Mouse (Mus musculus) monocyte, adult 2 months (primary cell): ENCODE results near the gene Smg6.
"Not testable (repeated sequence)": the region's sequence is repeated elsewhere in the genome, so short reads cannot be mapped to it uniquely, and the experiment has no call there.

Experiments
- DNase-seq, 2 experiments: peaks; one replicate each; pipeline ENCODE4 v3.0.0; 2022; ENCODE audit warnings: low spot score in 2 of 2, low read depth in 1 of 2

Gene Smg6

DNA sequence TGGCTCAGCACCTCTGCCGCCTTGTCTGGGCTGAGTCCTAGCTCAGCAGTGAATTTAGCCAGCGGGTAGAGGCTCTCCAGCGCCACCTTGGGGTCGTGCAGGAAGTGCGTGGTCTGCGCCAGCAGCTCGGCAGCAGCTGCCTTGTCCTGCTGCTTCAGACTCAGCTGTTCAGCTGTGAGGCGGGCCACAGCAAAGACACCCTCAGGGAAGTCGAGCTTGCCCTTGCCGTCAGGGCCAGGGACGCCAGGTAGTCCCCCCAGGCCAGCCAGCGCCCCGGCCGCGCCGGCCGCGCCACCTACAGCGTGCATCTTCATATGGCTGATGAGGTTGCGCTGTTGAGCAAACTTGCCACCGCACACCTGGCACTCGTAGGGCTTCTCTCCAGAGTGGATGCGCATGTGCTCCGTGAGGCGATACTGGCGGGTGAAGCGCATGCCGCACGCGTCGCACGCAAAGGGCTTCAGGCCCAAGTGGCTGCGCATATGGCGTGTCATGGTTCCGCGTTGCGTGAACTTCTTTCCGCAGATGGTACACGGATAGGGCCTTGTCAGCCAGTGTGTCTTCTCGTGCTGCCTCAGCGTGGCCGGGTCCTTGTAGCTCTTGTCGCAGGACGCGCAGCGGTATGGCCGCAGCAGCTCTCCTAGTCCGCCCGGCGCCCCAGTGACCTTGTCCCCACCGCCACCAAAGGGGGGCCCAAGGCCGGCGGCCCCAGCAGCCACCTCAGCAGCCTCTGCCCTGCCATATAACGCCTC, 240.0 kb downstream of the Smg6 start:
- DNase-seq: peak in 1 of 2 experiments; percentile 80

- DNase-seq: no peak
Observed at GRCm38 (mm10) chr11:75166193-75166842, 240.7 kb downstream of the Smg6 start.

DNA sequence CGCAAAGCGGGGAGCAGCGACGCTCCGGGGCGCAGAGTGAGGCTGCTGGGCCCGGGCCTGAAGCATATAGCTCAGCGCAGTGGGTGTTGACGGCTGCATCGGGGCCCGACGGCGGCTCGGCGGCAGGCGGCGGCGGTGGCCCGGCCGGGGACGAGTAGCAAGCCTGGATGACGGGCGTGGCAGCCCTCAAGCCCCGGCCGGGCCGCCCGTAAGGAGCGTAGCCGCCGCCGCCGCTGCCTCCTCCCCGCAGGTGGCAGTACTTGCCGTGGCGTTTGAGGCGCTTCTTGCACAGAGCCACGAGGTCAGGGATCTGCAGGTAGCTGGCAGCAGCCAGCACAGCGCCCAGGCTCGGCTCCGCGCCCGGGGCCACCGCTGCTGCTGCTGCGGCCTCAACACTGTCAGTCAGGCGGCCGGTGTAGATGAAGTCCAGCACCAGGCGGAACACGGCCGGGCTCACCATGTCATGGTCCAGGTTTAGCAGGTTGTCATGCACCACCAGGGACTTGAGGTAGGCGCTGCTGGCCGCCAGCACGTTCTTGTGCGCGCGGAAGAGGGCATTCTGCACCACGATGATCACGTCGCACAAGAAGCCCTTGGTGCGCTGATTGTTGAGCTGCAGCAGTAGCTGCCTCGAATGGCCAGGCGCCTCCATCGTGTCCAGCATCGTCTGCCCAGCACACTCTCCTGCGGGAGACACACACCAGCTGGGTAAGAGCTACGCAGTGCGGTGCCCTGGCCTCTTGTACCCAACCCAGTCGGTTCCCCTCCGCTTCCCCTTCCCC, 241.4 kb downstream of the Smg6 start:
- no peak for DNase-seq

DNA sequence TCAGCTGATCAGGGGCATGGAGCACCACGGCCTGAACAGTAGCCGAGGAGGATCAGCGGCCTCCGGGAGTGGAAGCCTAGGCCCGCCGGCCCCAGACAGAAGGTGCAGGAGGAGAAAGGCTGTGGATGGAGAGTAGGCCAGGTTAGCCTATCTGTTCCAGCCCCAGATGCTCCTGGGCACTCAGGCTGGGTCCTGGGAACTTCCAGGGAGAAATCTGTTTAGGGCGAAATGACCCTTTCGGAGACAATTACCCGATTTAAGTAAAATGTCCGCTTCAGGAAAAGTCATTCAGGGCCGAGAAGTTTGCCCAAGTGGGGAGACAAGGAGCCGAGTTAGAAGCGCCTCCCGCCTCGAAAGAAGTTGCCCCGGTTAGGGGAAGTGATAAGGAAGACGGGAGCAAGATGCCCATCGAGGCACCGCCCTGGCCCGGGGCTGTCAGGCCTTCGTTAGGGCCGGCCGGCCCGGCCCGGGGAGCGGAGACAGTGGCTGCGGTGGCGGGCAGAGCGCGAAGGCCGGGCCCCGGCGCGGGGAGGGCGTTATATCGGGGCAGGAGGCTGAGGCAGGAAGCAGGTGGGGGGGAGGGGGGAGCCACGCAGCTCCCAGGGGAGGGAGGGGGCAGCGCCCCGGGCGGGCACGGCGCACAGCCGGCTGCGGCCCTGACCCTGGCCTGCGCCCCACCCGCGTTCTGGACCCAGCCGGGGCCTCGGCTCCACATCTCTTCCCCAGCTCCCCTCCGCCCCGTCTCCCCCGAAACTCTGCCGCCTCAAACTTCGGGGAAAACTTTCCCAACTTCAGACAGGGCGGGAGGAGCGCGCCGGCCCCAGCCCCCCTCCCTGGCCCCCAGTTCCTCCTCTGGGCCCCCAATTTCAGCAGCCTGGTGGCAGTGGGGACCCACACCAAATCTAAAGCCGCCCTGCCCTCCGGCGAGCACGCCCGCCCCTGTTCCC, 242.3 kb downstream of the Smg6 start:
- DNase-seq: no peak

DNA sequence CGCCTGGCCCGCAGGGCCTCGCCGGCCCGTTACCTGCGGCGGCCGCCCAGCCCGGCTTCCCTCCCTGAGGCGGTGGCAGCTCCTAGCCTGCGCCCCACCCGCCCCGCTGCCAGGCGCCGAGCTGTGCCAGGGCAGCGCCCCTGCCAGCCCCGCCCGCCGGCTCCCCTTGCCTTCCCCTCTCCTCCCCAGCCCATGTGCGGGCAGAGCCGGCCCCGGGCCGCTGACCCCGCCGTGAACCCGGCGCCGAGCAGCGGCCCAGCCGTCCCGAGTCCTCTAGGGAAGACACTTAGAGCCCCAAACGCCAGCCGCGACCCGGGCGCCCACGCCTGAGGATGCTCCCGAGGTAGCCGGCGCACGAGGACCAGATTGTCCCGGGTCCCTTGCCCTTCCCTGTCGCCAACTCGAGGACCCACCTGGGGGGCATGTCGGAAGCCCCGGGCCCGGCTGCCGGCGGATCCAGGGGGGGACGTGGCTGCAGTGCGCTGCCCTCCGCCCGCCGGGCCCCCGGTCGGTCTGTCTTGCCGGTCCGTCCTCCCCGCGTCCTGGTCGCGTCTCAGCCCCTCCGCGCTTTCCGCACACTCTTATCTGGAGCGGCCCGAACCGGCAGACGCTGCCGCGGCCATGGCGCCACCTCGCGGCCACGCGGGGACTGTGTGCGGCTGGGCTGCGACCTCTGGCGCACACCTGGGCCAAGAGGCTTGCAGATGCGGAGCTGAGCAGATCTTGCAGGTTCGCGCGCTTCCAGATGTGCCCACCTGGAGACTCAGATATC, 243.2 kb downstream of the Smg6 start:
- DNase-seq: peak in 1 of 2 experiments; percentile 69

GRCm38 (mm10) chr11:75169405-75170080, 243.9 kb downstream of the Smg6 start, which contains the start of gene Hic1:
TSS of gene Hic1 (minus strand) at chr11:75169519.
- no peak for DNase-seq

GRCm38 (mm10) chr11:75170136-75170751, 244.6 kb downstream of the Smg6 start:
- peak; percentile 73 to 84 for DNase-seq

GRCm38 (mm10) chr11:75171186-75171865, 245.7 kb downstream of the Smg6 start:
- DNase-seq: no peak

DNA sequence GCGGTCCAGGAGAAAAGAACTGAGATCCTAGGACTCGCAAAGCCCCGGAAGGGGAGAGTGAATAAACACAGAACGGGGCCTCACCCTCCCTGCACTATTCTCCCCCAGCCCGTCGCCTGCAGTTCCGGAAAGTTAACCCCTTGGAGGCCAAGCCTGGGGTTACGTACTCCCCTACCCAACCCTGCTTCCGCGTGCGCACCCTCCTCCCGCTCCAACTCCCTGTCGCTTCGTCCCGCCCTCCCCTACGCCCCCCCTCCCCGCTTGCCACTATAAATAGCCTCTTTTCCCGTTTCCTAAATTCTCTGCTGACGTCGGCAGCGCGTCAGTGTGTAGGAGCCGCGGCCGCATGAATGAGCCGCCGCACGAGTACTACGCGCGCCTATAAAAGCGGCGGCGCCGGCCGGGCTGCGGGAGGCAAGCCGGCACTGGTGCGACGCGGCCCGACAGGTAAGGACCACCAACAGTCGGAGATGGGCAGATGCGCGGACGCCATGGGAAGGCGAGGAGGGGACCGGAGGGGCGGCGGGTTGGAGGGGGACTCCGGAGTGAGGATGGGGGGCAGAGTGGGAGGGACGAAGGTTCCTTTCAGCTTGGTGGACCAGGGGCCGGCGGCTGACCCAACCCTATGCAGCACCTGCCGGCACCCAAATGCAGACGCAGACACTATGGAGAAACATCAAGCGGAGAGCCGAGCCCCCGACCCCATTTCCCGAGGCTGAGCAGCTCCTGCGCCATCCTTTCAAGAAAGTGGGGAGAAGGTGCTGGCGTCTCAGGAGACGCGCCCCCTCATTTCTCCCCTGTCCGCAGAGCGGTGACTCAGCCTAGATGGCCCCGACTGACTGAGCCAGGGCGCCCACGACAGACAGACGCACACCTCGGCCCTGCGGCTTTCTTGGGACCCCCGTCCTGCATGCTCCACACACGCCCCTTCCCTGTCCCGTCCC, 246.8 kb downstream of the Smg6 start:
- DNase-seq: no peak

- DNase-seq: peak in 1 of 2 experiments; percentile 84
Observed at GRCm38 (mm10) chr11:75173095-75173798, 247.6 kb downstream of the Smg6 start.

DNA sequence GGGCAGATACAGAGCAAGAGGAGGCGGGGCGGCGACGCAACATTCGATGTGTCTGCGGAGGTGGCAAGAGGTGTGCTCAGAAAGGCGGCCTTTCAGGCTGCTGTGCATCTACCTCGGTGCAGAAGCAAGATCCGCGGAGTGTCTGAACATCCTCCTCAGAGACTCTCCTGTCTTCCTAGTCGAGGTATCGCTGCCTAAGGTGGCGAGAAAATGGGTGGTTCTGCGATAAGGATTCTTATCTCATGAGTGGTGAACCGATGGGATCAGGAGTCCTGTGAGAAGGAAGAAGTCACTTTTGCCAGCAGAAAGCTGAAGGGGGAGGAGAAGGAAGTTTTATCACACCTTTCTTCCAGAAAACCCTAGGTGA, 248.2 kb downstream of the Smg6 start:
- DNase-seq: no peak

DNA sequence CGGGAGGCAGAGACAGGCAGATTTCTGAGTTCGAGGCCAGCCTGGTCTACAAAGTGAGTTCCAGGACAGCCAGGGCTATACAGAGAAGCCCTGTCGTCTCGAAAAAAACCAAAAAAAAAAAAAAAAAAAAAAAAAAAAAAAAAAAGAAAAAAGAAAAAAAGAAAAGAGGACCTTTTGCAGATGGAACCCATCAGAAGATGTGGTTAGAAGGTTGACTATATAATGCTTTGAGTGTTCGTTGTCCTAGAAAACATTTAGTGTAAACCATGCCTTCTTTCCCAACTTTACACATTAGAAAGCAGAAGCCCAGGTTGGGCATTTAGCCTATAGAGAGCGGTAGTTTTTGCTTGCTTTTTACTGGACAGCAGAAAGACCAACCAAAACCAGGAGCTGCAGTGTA, 249.0 kb downstream of the Smg6 start:
- not testable (repeated sequence) for DNase-seq

DNA sequence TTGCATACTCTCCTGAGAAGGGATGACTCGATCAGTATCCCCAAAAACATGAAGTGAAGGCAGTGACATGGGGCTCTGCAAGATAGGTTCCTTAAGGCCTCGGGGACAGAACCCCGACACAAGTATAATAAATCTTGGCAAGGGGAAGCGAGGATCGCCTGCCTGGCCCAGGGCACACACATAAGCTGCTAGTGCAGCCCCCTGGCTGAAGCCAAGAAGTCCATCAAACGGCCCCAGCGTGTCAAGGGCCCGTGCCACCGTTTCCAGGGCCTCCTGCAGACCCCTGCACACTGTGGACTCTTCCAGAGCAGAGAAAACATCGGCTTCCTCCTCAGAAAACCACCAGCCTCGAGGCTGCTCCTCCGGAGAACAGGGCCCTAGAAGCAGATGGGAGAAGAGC, 252.4 kb downstream of the Smg6 start:
- DNase-seq: no peak

- peak; percentile 70 to 84 for DNase-seq
Observed at GRCm38 (mm10) chr11:75178672-75179208, 253.1 kb downstream of the Smg6 start, which contains the start of gene Ovca2. TSS of gene Ovca2 (minus strand) at chr11:75178835.

GRCm38 (mm10) chr11:75183917-75184570, 258.4 kb downstream of the Smg6 start:
- DNase-seq: no peak

DNA sequence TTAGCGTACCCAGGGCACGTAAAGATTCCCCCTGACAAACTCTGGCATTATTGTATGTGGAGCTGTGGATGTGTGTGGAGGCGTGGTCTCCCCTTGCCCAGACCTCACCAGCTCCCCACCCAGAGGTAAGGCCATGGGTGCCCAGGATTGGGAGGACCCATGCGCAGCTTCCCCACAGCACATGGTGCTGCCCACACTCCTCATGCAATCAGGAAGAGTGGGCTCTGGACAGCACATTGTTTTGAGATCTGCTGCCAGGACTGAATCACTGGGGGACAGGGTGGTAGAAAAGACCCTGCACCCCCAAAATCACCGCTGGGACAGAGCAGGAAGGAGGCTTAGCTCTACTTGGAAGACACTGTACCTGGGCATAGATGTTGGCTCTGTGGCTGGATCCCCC, 258.9 kb downstream of the Smg6 start:
- no peak for DNase-seq
